Mouse (Mus musculus) neutrophil, adult 5-6 weeks (primary cell): ENCODE results near the gene Bcl2l1. TPM values are rescaled to one million over a fixed set of nuclear protein-coding genes. Genes with fewer than 3 reads are reported as not detected.

Experiments used
- total RNA-seq: library from RNA; stranded (forward); fragments of 200-1000 nt; gene quantifications from 2 replicates; pipeline ENCODE4 v1.2.3, GENCODE M21; 2017

The Bcl2l1 gene
- total RNA-seq, 1 experiment from 2014 or later, result 28.7 TPM

Other genes starting within 250 kb of the Bcl2l1 start
- gene Defb45, start 232.3 kb downstream of the Bcl2l1 start, total RNA-seq, result not detected in 2 replicates
- gene Defb36, start 227.4 kb downstream of the Bcl2l1 start, total RNA-seq, result not detected in 2 replicates
- not detected in 2 replicates for gene Defb25, start 208.7 kb downstream of the Bcl2l1 start, total RNA-seq
- gene Rem1, start 204.8 kb downstream of the Bcl2l1 start, total RNA-seq, result 0.35 and 2.1 TPM in 2 replicates
- 89.7 and 95.5 TPM in 2 replicates for gene H13, start 162.3 kb downstream of the Bcl2l1 start, total RNA-seq
- gene Mcts2, start 144.7 kb downstream of the Bcl2l1 start, total RNA-seq, result 16.4 and 17.1 TPM in 2 replicates
- gene Id1, start 95.5 kb downstream of the Bcl2l1 start, total RNA-seq, result 16.2 and 19.4 TPM in 2 replicates
- not detected in 2 replicates for gene Cox4i2, start 77.6 kb downstream of the Bcl2l1 start, total RNA-seq
- 0.70 and 0.74 TPM in 2 replicates for gene Tpx2, start 16.2 kb upstream of the Bcl2l1 start, total RNA-seq
- gene Mylk2, start 79.6 kb upstream of the Bcl2l1 start, total RNA-seq, result not detected in 2 replicates
- gene Foxs1, start 101.5 kb upstream of the Bcl2l1 start, total RNA-seq, result not detected in 2 replicates
- not detected in 2 replicates for gene Dusp15, start 120.0 kb upstream of the Bcl2l1 start, total RNA-seq
- gene Ttll9, start 130.8 kb upstream of the Bcl2l1 start, total RNA-seq, result not detected in 2 replicates
- 53.9 and 54.3 TPM in 2 replicates for gene Pdrg1, start 183.7 kb upstream of the Bcl2l1 start, total RNA-seq
- not detected in 2 replicates for gene Xkr7, start 200.1 kb upstream of the Bcl2l1 start, total RNA-seq
- not detected in 2 replicates for gene Ccm2l, start 234.2 kb upstream of the Bcl2l1 start, total RNA-seq